Mouse (Mus musculus): ENCODE data around the gene P2ry6. TPM values are rescaled to one million over a fixed set of nuclear protein-coding genes. Genes with fewer than 3 reads are reported as not detected.

P2ry6 gene
- total RNA-seq, 2 experiments from 2014 or later = 2.3 to 4.0 TPM

DNA sequence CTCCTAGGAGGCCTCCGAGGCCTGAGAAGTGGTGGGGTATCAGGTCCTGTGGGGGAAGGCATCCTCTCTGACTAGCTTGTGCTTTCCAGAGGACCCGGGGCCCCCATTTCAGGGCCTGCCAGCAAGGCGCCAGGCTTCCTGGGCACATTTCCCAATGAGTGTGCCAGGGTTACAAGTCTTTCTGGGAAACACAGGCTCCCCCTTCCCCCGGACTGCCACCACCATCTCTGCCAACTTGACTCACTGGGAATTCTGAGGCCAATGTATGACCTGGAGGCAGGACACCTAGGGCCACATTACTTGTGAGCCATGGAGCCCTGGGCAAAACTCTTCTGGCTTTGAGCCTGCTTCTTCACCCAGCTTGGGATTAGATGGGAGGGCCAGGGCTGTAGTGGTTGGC, 51.5 kb downstream of the P2ry6 start:
- intact Hi-C loops (cut with DNase I) = no loop called here
- H3K27ac ChIP-seq = peak overlapping the region; percentile 75; the same call in 1 of the 2 replicates
- TF ChIP-seq CTCF (IDR thresholded peaks at IDR 0.05) = no peak
- DNase-seq (ENCODE audit: extremely low spot score in 1 of 2, low spot score in 2 of 2) = no peak
- no peak overlapping the region for H3K4me3 ChIP-seq

DNA sequence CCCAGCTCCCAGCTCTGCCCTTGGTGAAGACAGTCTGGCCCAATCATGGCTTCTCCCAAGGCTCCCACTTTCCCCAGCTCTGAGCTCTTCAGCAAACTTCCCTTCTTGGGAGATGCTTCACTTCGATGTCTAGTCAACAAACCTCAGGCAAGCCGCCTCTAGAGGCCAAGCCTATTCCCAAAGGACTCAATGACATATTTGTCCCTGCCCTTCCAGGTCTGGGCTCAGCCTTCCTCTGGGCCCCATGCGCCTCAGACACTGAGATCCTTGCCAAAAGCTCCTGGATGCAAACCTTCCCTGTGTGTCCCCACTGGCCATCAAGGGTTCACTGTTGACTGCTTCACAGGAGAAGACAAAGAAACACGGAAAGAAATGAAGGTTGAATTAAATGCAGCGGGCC, 53.2 kb downstream of the P2ry6 start:
- TF ChIP-seq CTCF (IDR thresholded peaks at IDR 0.05) = no peak
- intact Hi-C loops (cut with DNase I) = no loop called here
- Histone ChIP-seq H3K4me3 (no peak overlapping the region), H3K27ac (no peak overlapping the region)
- no peak for DNase-seq (ENCODE audit: extremely low spot score in 1 of 2, low spot score in 2 of 2)

GRCm38 (mm10) chr7:100919809-100920107, 54.7 kb downstream of the P2ry6 start:
- Histone ChIP-seq H3K4me3 (no peak overlapping the region), H3K27ac (no peak overlapping the region)
- intact Hi-C loops (cut with DNase I) = no loop called here
- no peak for TF ChIP-seq CTCF (IDR thresholded peaks at IDR 0.05)
- DNase-seq (ENCODE audit: extremely low spot score in 1 of 2, low spot score in 2 of 2) = no peak

DNA sequence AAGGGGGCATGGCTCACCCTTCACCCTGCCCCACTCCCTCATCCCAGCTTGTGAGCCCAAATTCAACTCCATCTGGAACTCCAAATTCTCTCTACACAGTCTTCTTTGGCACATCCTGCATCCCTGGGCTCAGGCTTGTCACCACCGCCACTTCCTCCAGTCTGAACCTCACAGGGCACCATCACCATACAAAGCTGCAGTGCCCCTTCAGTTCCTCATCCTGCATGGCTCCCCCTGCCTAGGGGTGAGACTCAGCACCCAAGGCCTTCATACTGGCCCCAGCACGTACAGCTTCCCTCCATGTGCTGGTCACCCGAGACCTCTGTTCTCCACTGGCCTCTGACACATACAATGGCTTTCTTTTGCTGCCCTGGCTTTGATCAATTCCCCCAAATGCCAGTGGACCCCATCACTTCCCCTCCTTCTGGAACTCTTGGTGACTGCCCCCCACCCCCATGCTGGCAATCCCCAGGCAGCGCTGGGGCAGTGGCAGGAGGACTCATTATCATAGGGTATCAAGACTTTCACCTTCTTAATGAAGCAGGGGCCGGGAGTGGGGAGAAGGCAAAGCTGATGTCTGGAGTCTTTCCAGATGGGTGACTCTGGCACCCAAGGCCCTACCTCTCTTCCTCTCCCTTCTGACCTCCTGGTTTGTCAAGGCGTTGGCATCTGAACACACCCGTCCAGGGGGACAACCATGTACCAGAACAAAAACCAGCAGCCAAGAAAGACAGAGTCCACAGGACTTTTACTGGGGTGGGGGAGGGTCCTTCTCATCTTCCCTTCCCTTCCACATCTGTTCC, 55.2 kb downstream of the P2ry6 start:
- no peak for DNase-seq (ENCODE audit: extremely low spot score in 1 of 2, low spot score in 2 of 2)
- intact Hi-C loops (cut with DNase I) = no loop called here
- TF ChIP-seq CTCF (IDR thresholded peaks at IDR 0.05) = no peak
- H3K4me3 ChIP-seq = no peak overlapping the region
- H3K27ac ChIP-seq = no peak overlapping the region; the same call in 1 of the 2 replicates

DNA sequence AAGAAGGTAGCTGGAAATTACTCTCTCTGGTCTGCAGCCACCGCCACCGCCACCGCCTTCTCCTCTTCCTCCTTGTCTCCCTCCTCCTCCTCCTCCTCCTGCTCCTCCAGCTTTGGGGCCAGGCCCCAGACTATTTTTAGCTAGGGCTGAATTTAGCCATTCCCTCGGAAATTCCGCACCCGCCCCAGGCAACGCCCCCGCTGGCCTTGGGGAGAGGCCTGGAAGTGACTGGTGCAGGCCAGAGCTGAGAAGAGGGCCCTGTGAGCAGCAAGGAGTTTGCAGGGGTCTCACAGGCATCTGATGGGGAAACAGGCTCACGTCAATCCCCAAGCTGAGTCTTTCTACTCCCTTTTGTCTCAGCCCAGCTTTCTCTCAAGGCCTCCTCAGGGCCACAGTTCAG, 56.3 kb downstream of the P2ry6 start:
- H3K4me3 ChIP-seq = no peak overlapping the region
- no peak for TF ChIP-seq CTCF (IDR thresholded peaks at IDR 0.05)
- H3K27ac ChIP-seq = peak overlapping the region; percentile 67
- intact Hi-C loops (cut with DNase I) = no loop called here
- DNase-seq (ENCODE audit: extremely low spot score in 1 of 2, low spot score in 2 of 2) = no peak

DNA sequence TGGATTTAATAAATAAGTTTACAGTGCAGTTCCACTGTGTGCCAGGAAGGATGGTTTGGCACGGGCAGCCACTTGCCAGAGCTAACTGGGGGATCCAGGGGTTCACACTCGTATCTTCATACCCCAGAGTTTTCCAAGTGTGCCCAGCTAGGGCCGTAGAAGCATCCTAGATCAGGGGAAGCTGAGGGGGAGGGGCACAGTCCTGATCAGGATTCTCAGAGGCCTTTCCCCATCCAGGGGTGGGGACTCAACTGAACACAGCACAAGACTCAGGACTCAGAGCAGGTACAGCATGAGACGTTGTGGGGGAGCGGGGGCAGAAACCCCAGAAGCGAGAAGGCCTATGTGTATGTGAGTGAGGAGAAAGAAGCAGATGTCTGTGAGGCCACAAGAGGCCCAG, 56.7 kb downstream of the P2ry6 start:
- Histone ChIP-seq H3K4me3 (no peak overlapping the region), H3K27ac (peak overlapping the region; percentile 32)
- intact Hi-C loops (cut with DNase I) = no loop called here
- DNase-seq (ENCODE audit: extremely low spot score in 1 of 2, low spot score in 2 of 2) = no peak
- TF ChIP-seq CTCF (IDR thresholded peaks at IDR 0.05) = no peak

DNA sequence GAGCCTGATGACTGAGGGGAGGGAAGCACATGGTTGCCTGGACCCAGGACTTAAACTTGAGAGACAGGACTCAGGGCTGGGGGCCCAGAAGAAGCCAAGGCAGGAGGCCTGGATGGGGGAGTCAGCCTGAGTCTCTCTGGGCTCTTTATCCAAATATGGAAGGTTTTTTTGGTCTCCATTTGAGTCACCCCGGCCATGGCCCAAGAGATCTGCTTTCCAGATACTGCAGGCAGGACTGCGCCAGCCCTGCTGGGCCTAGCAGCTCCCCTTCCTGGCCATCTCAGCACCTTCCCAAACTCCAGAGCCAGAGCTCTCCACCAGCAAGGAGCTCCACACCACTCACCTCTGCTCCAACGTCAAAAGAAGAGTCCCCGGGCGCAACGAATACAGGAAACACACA, 57.9 kb downstream of the P2ry6 start:
- TF ChIP-seq CTCF (IDR thresholded peaks at IDR 0.05) = no peak
- H3K27ac ChIP-seq = no peak overlapping the region
- H3K4me3 ChIP-seq = no peak overlapping the region
- intact Hi-C loops (cut with DNase I) = no loop called here
- no peak for DNase-seq (ENCODE audit: extremely low spot score in 1 of 2, low spot score in 2 of 2)

DNA sequence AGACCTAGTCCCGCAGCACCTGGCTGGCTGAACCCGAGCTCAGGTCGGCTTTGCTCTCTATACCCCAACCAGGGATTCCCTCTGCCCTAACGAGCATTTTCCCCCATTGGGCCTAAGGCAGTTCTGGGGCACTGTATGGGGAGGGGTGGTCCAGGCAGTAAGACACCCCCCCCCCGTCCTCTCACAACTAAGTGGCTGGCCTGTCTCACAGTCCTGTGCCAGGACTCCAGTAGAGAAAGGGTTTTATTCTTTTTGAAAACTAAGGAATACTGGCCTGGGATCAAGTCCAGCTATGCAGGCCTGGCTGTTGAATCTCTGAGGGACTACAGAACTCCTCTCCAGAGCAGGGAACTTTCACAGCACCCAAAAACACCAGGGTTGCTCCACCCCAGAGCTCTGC, 59.2 kb downstream of the P2ry6 start:
- intact Hi-C loops (cut with DNase I) = no loop called here
- H3K27ac ChIP-seq = no peak overlapping the region
- H3K4me3 ChIP-seq = no peak overlapping the region
- DNase-seq (ENCODE audit: extremely low spot score in 1 of 2, low spot score in 2 of 2) = no peak
- no peak for TF ChIP-seq CTCF (IDR thresholded peaks at IDR 0.05)

DNA sequence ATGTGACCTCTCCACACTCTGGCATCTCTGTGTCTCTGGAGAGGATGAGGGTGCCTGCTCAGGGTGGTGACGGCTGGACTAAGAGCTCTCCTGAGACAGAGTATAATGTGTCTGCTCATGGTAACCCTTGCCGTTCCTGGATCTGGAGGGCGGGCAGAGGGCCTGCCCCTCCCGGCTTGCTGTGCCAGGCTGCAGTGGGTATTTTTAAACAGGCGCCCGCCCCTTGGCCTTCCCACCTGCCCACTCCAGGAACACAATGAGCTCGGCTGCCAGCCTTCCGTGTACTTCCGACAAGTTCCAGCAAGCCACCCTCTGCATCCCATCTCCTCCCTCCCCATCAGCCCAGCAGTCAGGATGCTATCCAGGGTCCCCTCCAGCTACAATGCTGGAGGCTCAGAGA, 62.7 kb downstream of the P2ry6 start:
- Histone ChIP-seq H3K27ac (peak overlapping the region; percentile 32; the same call in 1 of the 2 replicates), H3K4me3 (no peak overlapping the region)
- no peak for DNase-seq (ENCODE audit: extremely low spot score in 1 of 2, low spot score in 2 of 2)
- TF ChIP-seq CTCF (IDR thresholded peaks at IDR 0.05) = no peak
- intact Hi-C loops (cut with DNase I) = no loop called here

- Histone ChIP-seq H3K4me3 (no peak overlapping the region), H3K27ac (peak overlapping the region; percentile 32)
- no peak for DNase-seq (ENCODE audit: extremely low spot score in 1 of 2, low spot score in 2 of 2)
- intact Hi-C loops (cut with DNase I) = no loop called here
- TF ChIP-seq CTCF (IDR thresholded peaks at IDR 0.05) = no peak
These were observed 63.1 kb downstream of the P2ry6 start for GRCm38 (mm10) chr7:100911246-100911770.

GRCm38 (mm10) chr7:100908567-100908966, 65.9 kb downstream of the P2ry6 start:
- H3K27ac ChIP-seq = no peak overlapping the region
- H3K4me3 ChIP-seq = no peak overlapping the region
- no peak for DNase-seq (ENCODE audit: extremely low spot score in 1 of 2, low spot score in 2 of 2)
- intact Hi-C loops (cut with DNase I) = loop anchor here (10.0 kb wide), 1 partner anchor 466 kb away; no protein-coding TSS in a partner anchor
- peak; percentile 28; the same call in 1 of the 2 replicates for TF ChIP-seq CTCF (IDR thresholded peaks at IDR 0.05)

DNA sequence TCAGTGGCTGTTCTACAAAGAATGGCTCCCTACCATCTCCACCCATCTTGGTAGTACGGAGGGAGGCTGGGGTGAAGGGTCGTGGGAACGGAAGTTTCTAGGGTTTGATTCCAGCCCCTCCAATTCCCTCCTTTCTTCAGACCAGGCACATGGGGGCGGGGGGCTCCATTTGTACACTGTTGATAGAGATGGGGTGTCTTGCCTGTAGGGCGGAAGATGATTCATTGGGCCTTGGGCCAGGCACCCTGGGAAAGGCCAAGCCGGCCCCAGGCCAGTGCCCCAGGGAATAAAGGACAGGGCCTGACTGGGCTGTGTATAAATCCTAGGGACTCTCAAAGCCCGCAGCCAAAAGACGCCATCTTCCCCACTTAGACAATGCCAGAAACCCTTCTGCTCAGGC, 66.4 kb downstream of the P2ry6 start:
- no peak for TF ChIP-seq CTCF (IDR thresholded peaks at IDR 0.05)
- H3K4me3 ChIP-seq = no peak overlapping the region
- intact Hi-C loops (cut with DNase I) = loop anchor here (10.0 kb wide), 1 partner anchor 467 kb away; no protein-coding TSS in a partner anchor
- H3K27ac ChIP-seq = no peak overlapping the region
- no peak for DNase-seq (ENCODE audit: extremely low spot score in 1 of 2, low spot score in 2 of 2)

- DNase-seq (ENCODE audit: extremely low spot score in 1 of 2, low spot score in 2 of 2) = peak; percentile 79 to 87
- H3K4me3 ChIP-seq = no peak overlapping the region
- intact Hi-C loops (cut with DNase I) = loop anchor here (1.0 to 10.0 kb wide), 4 partner anchors 25 to 468 kb away; partner anchors contain the start of gene Arhgef17
- TF ChIP-seq CTCF (IDR thresholded peaks at IDR 0.05) = peak; percentile 100
- no peak overlapping the region for H3K27ac ChIP-seq
These were observed 67.2 kb downstream of the P2ry6 start for GRCm38 (mm10) chr7:100907231-100907630.

Data from left cerebral cortex, adult 2 months (tissue).